Mouse (Mus musculus): Measurements from ENCODE around the gene Cryl1.

DNA sequence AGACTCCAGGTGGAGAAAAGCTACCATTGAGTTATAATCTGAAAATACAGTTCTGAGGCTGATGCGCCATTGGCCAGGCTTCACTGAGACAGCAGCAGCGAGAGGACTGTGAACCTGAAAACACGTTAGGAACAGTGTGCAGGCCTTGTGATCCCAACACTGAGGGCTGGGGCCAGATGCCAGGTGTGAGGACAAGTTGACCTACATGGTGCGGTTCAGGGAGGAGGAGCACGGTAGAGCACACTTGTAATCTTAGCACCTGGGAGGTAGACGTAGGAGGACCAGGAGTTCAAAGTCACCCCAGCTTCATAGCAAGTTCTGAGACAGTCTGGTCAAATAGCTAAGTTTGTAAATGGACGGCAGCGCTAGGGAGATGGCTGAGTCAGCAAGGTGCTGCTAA lies 139.0 kb downstream of the Cryl1 start:
- TF ChIP-seq GATA1 (IDR thresholded peaks at IDR 0.05; ENCODE audit: low read depth, low read length) (no peak), CTCF (IDR thresholded peaks at IDR 0.05 in 2 of 3, conservative IDR thresholded peaks at IDR 0.05 in 1 of 3; ENCODE audit: control insufficient read depth in 1 of 3, insufficient read depth in 1 of 3, low read depth in 2 of 3, low read length in 3 of 3, poor library complexity in 1 of 3, severe bottlenecking in 1 of 3) (no peak), RCOR1 (IDR thresholded peaks at IDR 0.05; ENCODE audit: low read depth, low read length) (no peak), POLR2A (IDR thresholded peaks at IDR 0.05; ENCODE audit: control insufficient read depth in 1 of 2, insufficient read depth in 1 of 2, low read depth in 1 of 2, low read length in 2 of 2, poor library complexity in 1 of 2) (no peak), SMC3 (IDR thresholded peaks at IDR 0.05; ENCODE audit: low read depth, low read length) (no peak), EP300 (IDR thresholded peaks at IDR 0.05; ENCODE audit: low read depth in 1 of 2, low read length in 2 of 2) (no peak), MXI1 (IDR thresholded peaks at IDR 0.05; ENCODE audit: low read depth, low read length) (no peak), UBTF (IDR thresholded peaks at IDR 0.05; ENCODE audit: borderline replicate concordance, insufficient read depth, low read depth, low read length) (no peak), ZC3H11A (IDR thresholded peaks at IDR 0.05; ENCODE audit: low read depth, low read length) (no peak), MAFK (IDR thresholded peaks at IDR 0.05; ENCODE audit: borderline replicate concordance, low read depth, low read length) (no peak), E2F4 (IDR thresholded peaks at IDR 0.05; ENCODE audit: borderline replicate concordance, low read depth, low read length) (no peak), SIN3A (IDR thresholded peaks at IDR 0.05; ENCODE audit: low read length) (no peak)

Data from MEL (cell line).